Mouse (Mus musculus): ENCODE measurements at regions not wholly inside any gene's neighbourhood (a gene's known extent, or its start where the extent isn't known, plus 50 kb on each side); places are given as distances from the start of the nearest gene placed in this dataset.

DNA sequence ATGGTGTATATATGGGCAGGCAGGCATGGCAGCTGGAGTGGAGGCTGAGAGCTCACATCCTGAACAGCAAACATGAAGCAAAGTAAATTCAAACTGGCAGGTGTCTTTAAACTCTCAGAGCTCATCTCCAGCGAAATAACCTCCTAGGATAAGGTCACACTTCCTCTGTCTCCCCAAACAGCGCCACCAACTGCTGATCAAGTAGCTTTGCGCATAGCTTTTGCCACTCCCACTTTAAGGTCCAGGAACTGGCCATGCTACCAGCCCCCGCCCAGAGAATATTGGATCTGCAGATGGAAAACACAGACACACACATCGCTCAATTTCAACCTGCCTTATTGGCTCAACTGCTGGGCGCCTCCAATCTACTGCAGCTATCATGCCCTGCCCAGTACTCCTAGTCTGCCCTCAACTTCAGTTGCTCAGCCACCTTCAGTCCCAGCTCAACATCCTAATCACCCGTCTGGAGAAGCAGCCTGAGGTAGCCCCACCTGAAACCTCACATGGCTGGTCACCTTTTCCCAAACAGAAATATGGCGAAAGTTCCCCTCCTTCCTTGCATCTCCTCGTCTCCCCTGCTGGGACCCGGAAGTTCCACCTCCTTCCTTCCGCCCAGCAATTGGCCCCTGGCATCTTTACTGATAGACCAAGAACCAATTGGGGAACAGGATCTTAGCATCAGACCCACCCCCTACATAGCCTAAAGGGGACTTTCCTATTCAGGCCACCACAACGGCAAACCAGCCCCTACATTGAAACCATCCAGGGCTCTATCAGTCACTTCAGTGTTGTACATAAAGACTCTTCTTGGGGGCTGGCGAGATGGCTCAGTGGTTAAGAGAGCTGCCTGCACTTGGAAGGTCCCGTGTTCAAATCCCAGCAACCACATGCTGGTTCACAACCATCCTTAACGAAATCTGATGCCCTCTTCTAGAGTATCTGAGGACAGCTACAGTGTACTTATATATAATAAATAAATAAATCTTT is 70.4 kb upstream of the Slc38a4 start:
- DNase-seq, result no peak

GRCm38 (mm10) chr15:97122263-97122662 is 66.5 kb upstream of the Slc38a4 start:
- no peak for DNase-seq

GRCm38 (mm10) chr15:97112452-97113200 is 56.9 kb upstream of the Slc38a4 start:
- DNase-seq, result no peak

GRCm38 (mm10) chr15:97111320-97112192 is 55.8 kb upstream of the Slc38a4 start:
- DNase-seq, result no peak

DNA sequence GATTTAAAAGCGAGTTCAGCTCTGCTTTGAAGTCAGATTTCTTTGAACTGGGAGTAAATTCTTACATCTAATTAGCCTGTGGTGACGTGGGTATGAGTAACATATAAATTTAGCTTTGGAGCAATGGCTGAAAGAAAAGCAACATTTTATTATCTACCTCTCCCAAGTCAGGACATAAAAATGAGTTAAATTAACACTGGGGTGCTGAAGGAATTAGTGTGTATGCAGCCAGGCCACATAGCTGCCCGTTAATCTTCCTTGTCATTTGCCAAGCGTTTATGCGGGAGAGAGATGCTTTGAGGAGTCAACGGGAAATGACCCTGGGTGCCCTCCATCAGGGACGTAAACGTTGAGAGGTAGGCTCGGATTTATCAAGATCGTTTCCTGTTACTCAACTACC is 52.0 kb upstream of the Slc38a4 start:
- no peak for DNase-seq

DNA sequence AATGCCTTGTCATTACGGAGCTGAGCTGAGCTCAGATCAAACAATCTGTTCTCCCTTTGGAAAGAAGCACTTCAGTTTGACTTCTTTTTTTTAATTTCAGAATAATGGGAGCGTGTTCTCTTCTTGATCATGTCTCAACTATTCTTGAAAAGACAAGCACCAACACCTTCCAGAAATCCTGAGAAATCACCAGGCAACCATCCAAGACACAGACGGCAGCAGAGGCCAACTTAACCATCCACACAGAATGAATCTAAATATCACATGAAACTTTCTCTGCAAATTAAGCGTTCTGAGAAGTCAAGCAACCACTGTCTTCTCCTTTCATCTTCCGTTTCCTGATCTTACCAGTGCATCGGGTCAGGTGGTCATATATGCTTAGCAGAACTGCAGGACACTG is 50.8 kb upstream of the Slc38a4 start:
- DNase-seq, result no peak
